Mouse (Mus musculus): Measurements from ENCODE around the gene Olfr1183. TPM values are rescaled to one million over a fixed set of nuclear protein-coding genes. Genes with fewer than 3 reads are reported as not detected.

The Olfr1183 gene
- polyA plus RNA-seq, 1 experiment from 2014 or later = not detected

Other genes with a start within 250 kb of the Olfr1183 start
- gene Olfr1170, start 226.5 kb upstream of the Olfr1183 start, polyA plus RNA-seq (2014; fragmentation: Nextera tagmentation; extraction: Ambion mirVana) = not detected in 2 replicates
- gene Olfr1173, start 175.0 kb upstream of the Olfr1183 start, polyA plus RNA-seq (2014; fragmentation: Nextera tagmentation; extraction: Ambion mirVana) = not detected in 2 replicates
- gene Olfr1174-ps, start 139.7 kb upstream of the Olfr1183 start, polyA plus RNA-seq (2014; fragmentation: Nextera tagmentation; extraction: Ambion mirVana) = not detected in 2 replicates
- not detected in 2 replicates for gene Olfr1175-ps, start 127.7 kb upstream of the Olfr1183 start, polyA plus RNA-seq (2014; fragmentation: Nextera tagmentation; extraction: Ambion mirVana)
- gene Olfr1176, start 118.1 kb upstream of the Olfr1183 start, polyA plus RNA-seq (2014; fragmentation: Nextera tagmentation; extraction: Ambion mirVana) = not detected in 2 replicates
- gene Olfr1177-ps, start 108.4 kb upstream of the Olfr1183 start, polyA plus RNA-seq (2014; fragmentation: Nextera tagmentation; extraction: Ambion mirVana) = not detected in 2 replicates
- gene Olfr1178, start 67.8 kb upstream of the Olfr1183 start, polyA plus RNA-seq (2014; fragmentation: Nextera tagmentation; extraction: Ambion mirVana) = not detected in 2 replicates
- gene Olfr1179, start 48.4 kb upstream of the Olfr1183 start, polyA plus RNA-seq (2014; fragmentation: Nextera tagmentation; extraction: Ambion mirVana) = not detected in 2 replicates
- gene Olfr1180, start 35.7 kb upstream of the Olfr1183 start, polyA plus RNA-seq (2014; fragmentation: Nextera tagmentation; extraction: Ambion mirVana) = not detected in 2 replicates
- gene Olfr1181, start 28.7 kb upstream of the Olfr1183 start, polyA plus RNA-seq (2014; fragmentation: Nextera tagmentation; extraction: Ambion mirVana) = not detected in 2 replicates
- gene Gm13757, start 5.7 kb upstream of the Olfr1183 start, polyA plus RNA-seq (2014; fragmentation: Nextera tagmentation; extraction: Ambion mirVana) = not detected in 2 replicates
- gene Olfr1184, start 28.7 kb downstream of the Olfr1183 start, polyA plus RNA-seq (2014; fragmentation: Nextera tagmentation; extraction: Ambion mirVana) = not detected in 2 replicates
- gene Olfr1185-ps1, start 38.5 kb downstream of the Olfr1183 start, polyA plus RNA-seq (2014; fragmentation: Nextera tagmentation; extraction: Ambion mirVana) = not detected in 2 replicates
- gene Olfr1186, start 63.7 kb downstream of the Olfr1183 start, polyA plus RNA-seq (2014; fragmentation: Nextera tagmentation; extraction: Ambion mirVana) = not detected in 2 replicates
- not detected in 2 replicates for gene Olfr1188, start 102.1 kb downstream of the Olfr1183 start, polyA plus RNA-seq (2014; fragmentation: Nextera tagmentation; extraction: Ambion mirVana)
- gene Olfr1189, start 131.6 kb downstream of the Olfr1183 start, polyA plus RNA-seq (2014; fragmentation: Nextera tagmentation; extraction: Ambion mirVana) = not detected in 2 replicates
- gene Olfr1191-ps1, start 185.7 kb downstream of the Olfr1183 start, polyA plus RNA-seq (2014; fragmentation: Nextera tagmentation; extraction: Ambion mirVana) = not detected in 2 replicates
- not detected in 2 replicates for gene Olfr1192-ps1, start 193.6 kb downstream of the Olfr1183 start, polyA plus RNA-seq (2014; fragmentation: Nextera tagmentation; extraction: Ambion mirVana)
- gene Olfr1193, start 220.8 kb downstream of the Olfr1183 start, polyA plus RNA-seq (2014; fragmentation: Nextera tagmentation; extraction: Ambion mirVana) = not detected in 2 replicates
- gene Olfr1195, start 234.3 kb downstream of the Olfr1183 start, polyA plus RNA-seq (2014; fragmentation: Nextera tagmentation; extraction: Ambion mirVana) = not detected in 2 replicates
- not detected in 2 replicates for gene Olfr1196, start 249.7 kb downstream of the Olfr1183 start, polyA plus RNA-seq (2014; fragmentation: Nextera tagmentation; extraction: Ambion mirVana)